Mouse (Mus musculus) CD4-positive, CD25-positive, alpha-beta regulatory T cell, adult 4 months (primary cell): ENCODE measurements at regions not wholly inside any gene's neighbourhood (a gene's known extent, or its start where the extent isn't known, plus 50 kb on each side); places are given as distances from the start of the nearest gene placed in this dataset.

Experiments used
- ATAC-seq: one replicate; pipeline ENCODE4 v1.8.0; 2017

- no peak for ATAC-seq
Observed at GRCm38 (mm10) chr7:36352761-36353160, 345.2 kb upstream of the Tshz3 start.

GRCm38 (mm10) chr7:36350616-36351015 lies 347.3 kb upstream of the Tshz3 start:
- ATAC-seq: no peak

DNA sequence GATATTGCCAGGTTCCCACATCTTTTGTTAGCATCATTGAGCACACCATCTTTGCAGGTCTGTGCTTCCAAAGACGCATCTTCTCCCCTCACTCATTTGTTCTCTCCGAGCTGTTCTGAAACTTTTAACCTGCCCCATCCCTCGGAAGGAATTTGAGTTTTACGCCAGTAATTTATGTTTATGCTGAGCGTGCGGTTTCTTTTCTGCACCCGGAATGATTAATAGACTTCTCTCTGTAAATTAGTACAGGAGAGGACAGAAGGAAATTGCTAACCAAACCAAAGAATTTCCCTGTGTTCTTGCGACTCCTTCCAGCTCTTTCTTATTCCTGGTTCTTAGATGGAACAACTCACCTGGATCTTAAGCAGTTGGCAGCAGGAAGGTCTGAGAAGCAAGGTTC lies 349.7 kb upstream of the Tshz3 start:
- no peak for ATAC-seq

GRCm38 (mm10) chr7:36334857-36335256 lies 363.1 kb upstream of the Tshz3 start:
- ATAC-seq: no peak

- no peak for ATAC-seq
Observed at GRCm38 (mm10) chr7:36334091-36334490, 363.8 kb upstream of the Tshz3 start.

- ATAC-seq: no peak
Observed at GRCm38 (mm10) chr7:36332633-36333032, 365.3 kb upstream of the Tshz3 start.

- ATAC-seq: no peak
Observed at GRCm38 (mm10) chr7:36328141-36328540, 369.8 kb upstream of the Tshz3 start.

GRCm38 (mm10) chr7:36324035-36324434 lies 373.9 kb upstream of the Tshz3 start:
- no peak for ATAC-seq

GRCm38 (mm10) chr7:36322181-36322580 lies 375.7 kb upstream of the Tshz3 start:
- no peak for ATAC-seq

DNA sequence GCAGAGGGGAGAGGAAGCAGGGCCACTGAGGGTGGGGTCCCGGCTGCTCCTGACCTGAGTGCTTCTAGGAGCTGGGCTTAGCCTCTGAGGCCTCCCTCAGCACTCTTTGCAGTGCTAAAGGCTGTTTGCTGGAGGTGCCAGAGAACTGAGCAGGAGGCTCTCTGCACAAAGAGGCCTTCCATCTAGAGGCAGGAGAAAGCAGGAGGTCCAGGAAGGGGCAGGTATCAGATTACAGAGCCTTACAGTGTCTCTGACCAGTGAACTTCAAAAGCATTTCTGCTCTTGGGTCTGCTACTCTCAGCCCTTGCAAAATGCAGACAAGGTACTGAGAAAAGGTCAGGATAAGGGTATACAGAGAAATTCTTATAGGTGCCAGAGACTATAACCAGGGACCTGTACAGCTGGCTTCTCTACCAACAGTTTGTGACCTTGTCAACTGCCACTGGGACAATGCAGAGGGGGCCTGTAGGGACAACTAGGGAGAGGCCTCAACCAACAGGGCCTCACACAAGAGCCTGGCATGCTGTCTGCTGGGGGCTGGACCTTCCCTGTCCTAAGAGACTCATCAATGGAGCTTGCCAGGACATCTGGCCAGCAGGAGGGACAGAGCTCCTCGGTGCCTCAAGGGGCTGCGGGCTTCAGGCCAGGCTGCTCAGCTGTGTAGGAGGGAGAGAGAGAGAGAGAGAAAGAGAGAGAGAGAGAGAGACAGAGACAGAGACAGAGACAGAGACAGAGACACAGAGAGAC lies 380.3 kb upstream of the Tshz3 start:
- ATAC-seq: no peak

DNA sequence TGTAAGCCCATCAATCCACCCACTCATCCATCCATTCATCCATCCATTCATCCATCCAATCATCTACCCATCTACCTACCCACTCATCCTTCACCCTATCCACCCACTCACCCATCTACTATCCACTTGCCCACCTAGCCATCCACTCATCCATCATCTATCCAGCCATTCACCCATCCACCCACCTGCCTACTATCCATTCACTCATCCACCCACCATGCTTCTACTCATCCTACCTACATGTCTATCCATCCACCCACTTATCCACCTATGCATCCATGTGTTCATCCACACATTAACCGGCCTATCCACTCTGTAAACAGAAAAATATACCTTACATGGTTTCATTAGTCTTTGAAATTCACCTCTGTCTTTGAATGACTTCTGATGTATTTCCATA lies 384.2 kb upstream of the Tshz3 start:
- ATAC-seq: no peak

DNA sequence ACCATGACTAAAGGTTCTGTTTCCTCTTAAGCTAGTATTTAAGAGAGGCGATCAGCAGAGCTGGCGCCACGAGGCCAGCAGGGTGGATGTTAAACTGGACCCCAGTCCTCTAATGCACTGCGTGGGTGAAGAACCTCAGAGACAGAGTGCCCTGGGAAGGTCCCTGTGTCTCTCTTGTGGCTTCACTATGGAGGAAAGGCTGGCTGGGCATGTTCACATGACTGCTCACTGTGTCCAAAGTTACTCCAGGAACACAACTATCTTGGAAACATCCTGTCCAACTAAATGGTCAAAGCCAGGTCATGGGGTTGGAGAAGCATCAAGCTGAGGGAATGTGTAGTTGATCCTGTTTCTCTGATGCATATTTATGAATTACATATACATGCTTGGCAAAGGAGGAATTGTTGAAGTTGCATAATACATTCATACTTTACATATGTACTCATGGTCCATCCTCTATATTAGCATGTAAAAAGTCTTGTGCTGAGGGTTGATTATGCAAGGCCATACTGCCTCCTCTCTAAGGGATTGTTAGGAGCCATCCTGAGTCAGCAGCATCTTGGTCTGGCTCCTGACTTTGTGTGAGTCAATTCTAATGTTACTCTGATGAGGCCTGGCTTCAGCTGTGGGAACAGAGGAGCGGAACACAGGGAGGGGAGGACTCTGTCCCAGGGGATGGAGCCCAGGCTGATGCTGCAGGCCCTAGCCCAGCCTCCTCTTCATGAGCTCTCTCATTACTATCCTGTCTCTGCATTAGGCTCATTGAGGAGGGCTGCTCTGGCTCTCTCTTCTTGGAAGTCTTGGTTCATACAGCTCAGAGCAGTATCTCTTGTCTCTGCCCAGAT lies 387.9 kb upstream of the Tshz3 start:
- no peak for ATAC-seq

- ATAC-seq: no peak
Observed at GRCm38 (mm10) chr7:36308726-36309125, 389.2 kb upstream of the Tshz3 start.

DNA sequence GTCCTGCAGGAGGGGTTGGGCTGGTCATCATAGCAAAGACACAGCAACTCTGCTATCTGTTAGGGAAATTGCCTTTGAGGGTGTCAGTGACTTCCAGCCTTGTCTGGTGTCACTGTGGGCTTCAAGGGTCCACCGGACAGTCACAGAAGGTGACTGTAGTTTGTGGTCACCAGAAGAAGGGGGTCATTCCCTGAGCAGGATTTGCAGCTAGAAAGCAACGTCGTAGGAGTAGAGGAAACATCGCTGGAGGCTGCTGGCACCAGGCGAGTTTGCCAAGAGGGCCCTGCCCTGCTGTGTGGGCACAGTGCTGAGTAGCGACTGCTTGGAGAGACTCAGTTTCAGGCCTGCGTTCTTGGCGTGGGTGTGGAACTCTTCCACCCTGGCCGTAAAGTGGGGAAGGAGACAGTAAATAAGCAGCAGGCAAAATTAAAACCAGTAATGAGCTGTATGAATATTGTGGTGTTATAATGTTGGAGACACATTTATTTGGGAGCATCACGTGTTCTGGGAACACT lies 389.8 kb upstream of the Tshz3 start:
- ATAC-seq: no peak

DNA sequence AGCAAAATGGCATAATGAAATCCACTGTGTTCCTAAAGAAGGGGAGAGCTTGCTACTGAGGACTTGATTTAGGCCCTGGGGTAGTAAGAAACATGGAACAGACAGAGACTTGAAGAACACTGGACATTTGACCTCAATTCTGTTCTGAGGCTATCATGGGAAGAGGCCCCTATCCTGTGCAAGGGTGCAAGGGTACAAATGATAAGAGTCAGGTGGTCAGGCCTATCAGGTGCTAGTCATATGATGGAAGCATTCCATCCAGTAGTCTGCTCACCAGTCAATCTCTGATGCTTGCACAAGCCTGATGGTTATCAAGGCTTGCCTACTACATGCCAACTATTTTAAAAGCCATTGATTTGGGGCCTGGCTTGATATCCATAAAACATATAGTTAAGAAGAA lies 420.6 kb upstream of the Tshz3 start:
- no peak for ATAC-seq

DNA sequence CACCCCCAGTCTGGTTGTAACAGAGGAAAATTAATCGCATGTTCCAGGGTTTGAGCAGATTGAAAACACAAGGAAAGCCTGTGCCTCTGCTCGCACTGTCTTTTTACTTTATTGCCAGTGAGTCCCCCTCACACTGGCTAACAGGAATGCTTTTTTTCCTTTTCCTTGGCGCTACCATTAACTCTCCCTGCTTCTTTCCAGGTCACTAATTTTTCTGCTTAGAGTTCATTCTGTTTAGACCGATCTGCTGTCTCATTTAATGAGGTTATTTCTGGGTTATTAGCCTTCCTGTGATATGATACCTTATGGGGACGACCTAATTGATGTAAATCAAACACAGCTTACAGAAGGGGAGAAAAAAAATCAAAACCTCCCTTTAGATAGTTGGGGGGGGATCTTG lies 429.0 kb upstream of the Tshz3 start:
- no peak for ATAC-seq

DNA sequence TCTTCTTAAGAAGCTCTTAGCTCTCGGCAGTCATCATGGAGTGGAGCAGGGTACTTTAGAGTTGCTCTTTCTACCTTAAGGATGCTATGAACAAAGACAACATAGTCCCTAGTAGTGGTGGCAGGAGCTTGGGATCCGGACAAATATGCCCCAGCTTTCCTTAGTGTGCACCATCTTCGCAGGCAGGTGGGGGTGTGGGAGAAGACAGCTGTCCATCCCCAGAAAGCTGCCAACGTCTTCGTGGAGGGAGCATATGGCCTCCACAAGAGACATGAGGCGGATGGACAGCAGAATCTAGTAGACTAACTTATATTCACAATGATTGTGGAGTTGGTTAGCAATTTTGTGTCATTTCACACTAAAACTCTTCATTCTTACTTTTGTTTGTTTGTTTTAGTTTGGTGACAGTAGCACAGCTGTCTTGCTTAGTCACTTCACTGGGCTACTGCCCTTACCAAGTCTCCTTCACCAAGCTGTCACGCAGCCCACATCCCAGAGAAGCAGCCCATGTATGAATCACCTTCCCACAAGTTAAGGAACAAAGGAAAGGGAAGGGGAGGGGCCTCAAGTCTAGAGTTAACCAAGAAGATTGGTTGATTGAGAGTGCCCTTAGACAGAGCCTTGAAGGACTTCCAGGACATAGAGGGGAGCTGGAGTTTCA lies 432.6 kb upstream of the Tshz3 start:
- no peak for ATAC-seq

DNA sequence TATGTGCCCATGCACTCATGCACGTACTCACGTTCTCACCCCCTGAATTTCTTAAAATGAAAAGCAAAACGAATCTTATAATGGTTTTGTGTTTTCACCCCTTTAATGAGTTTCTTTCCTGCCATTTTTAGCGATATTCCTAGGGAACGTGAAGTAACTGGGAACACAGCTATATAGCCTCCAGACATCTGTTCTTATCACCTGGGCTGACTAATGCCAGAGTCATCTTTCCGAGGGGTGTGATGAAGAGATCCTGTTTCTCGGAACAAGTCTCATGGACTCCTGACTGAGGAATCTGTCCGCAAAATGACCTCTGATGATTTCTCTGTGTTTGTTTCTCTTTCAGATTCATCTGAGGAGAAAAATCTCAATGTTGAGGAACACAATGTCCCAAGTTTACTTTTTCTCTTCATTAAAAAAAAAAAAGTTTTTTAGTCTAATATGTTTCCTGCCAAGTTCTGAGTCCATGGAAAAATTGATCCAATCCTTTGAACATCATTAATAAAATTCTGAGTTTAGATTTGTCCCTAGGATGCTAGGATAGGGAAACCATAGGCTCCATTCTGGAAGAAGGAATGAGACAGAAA lies 435.7 kb upstream of the Tshz3 start:
- ATAC-seq: no peak

DNA sequence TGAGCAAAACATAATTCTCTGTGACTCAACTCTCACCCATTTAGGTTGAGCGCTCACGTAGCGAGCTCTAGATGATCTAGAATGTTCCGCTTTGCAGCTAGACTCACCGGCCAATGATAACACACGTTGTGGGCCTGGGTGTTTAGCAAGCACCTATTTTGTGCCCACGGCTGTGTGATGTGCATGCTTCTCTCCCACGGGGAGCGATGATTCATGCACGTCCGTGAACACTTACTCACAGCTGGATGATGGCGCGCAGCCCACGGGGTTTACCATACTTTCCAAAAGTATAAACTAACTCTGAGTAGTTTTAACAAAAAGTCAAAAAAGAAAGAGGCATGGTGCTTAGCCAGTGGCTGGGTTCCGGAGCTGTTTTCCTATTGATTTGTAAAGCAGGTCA lies 440.8 kb upstream of the Tshz3 start:
- no peak for ATAC-seq

GRCm38 (mm10) chr7:36247356-36247755 lies 444.6 kb upstream of the Zfp507 start:
- no peak for ATAC-seq

GRCm38 (mm10) chr7:36236673-36237072 lies 433.9 kb upstream of the Zfp507 start:
- no peak for ATAC-seq

GRCm38 (mm10) chr7:36229031-36229430 lies 426.2 kb upstream of the Zfp507 start:
- no peak for ATAC-seq

GRCm38 (mm10) chr7:36224416-36224815 lies 421.6 kb upstream of the Zfp507 start:
- no peak for ATAC-seq
